Mouse (Mus musculus) heart, postnatal 10 days (tissue): ENCODE results near the gene Pde4d. TPM values are rescaled to one million over a fixed set of nuclear protein-coding genes. Genes with fewer than 3 reads are reported as not detected.

Experiments used
- DNase-seq, 2 experiments: peaks; one replicate each; pipeline ENCODE4 v3.0.0; 2021
- intact Hi-C: fragments of 180-260 bp; cut with DNase I; formaldehyde crosslinking; loops from one replicate; pipeline ENCODE4 v1.15.1; 2025
- total RNA-seq, 2 experiments: library from RNA; stranded (reverse); gene quantifications; 2 replicates each; pipeline ENCODE4 v1.2.3; 2021

Gene Pde4d
- total RNA-seq, 2 experiments from 2014 or later: 42.0 to 50.9 TPM

- intact Hi-C loops: no loop called here
- DNase-seq: no peak
Observed at GRCm38 (mm10) chr13:109813924-109814323, 1364.2 kb downstream of the Pde4d start.

GRCm38 (mm10) chr13:109819071-109819470, 1369.3 kb downstream of the Pde4d start:
- no peak for DNase-seq
- intact Hi-C loops: no loop called here

GRCm38 (mm10) chr13:109820141-109820540, 1370.4 kb downstream of the Pde4d start:
- no peak for DNase-seq
- intact Hi-C loops: no loop called here

GRCm38 (mm10) chr13:109820866-109821265, 1371.1 kb downstream of the Pde4d start:
- intact Hi-C loops: no loop called here

GRCm38 (mm10) chr13:109821725-109822412, 1372.1 kb downstream of the Pde4d start:
- peak; percentile 24 to 25 for DNase-seq
- intact Hi-C loops: loop anchor here (1.0 kb wide), 1 partner anchor 46 kb away; no protein-coding TSS in a partner anchor

More at GRCm38 (mm10) chr13:109820866-109821265, 1371.1 kb downstream of the Pde4d start:
- no peak for DNase-seq

- DNase-seq: peak; percentile 97
- intact Hi-C loops: loop anchor here (1.0 kb wide), 2 partner anchors 46 to 80 kb away; no protein-coding TSS in a partner anchor
Observed at GRCm38 (mm10) chr13:109822413-109823298, 1372.9 kb downstream of the Pde4d start.

- intact Hi-C loops: loop anchor here (1.0 kb wide), 1 partner anchor 79 kb away; no protein-coding TSS in a partner anchor
- peak; percentile 34 to 43 for DNase-seq
Observed at GRCm38 (mm10) chr13:109823307-109824031, 1373.7 kb downstream of the Pde4d start.

- intact Hi-C loops: no loop called here
- DNase-seq: no peak
Observed at GRCm38 (mm10) chr13:109825891-109826290, 1376.1 kb downstream of the Pde4d start.

GRCm38 (mm10) chr13:109827341-109827740, 1377.6 kb downstream of the Pde4d start:
- intact Hi-C loops: no loop called here
- no peak for DNase-seq

GRCm38 (mm10) chr13:109827909-109828308, 1378.2 kb downstream of the Pde4d start:
- no peak for DNase-seq
- intact Hi-C loops: no loop called here

- DNase-seq: no peak
- intact Hi-C loops: no loop called here
Observed at GRCm38 (mm10) chr13:109829444-109829843, 1379.7 kb downstream of the Pde4d start.

- no peak for DNase-seq
- intact Hi-C loops: no loop called here
Observed at GRCm38 (mm10) chr13:109834935-109835334, 1385.2 kb downstream of the Pde4d start.

- intact Hi-C loops: no loop called here
- peak; percentile 12 to 22 for DNase-seq
Observed at GRCm38 (mm10) chr13:109837453-109837852, 1387.7 kb downstream of the Pde4d start.

- no peak for DNase-seq
- intact Hi-C loops: no loop called here
Observed at GRCm38 (mm10) chr13:109837921-109838320, 1388.2 kb downstream of the Pde4d start.

GRCm38 (mm10) chr13:109840251-109840650, 1390.5 kb downstream of the Pde4d start:
- no peak for DNase-seq
- intact Hi-C loops: no loop called here

GRCm38 (mm10) chr13:109841140-109841822, 1391.5 kb downstream of the Pde4d start:
- intact Hi-C loops: no loop called here

GRCm38 (mm10) chr13:109842982-109843381, 1393.2 kb downstream of the Pde4d start:
- intact Hi-C loops: no loop called here
- DNase-seq: no peak

More at GRCm38 (mm10) chr13:109841140-109841822, 1391.5 kb downstream of the Pde4d start:
- DNase-seq: no peak

GRCm38 (mm10) chr13:109844828-109845227, 1395.1 kb downstream of the Pde4d start:
- no peak for DNase-seq
- intact Hi-C loops: no loop called here

- intact Hi-C loops: no loop called here
- DNase-seq: no peak
Observed at GRCm38 (mm10) chr13:109863826-109864225, 1414.1 kb downstream of the Pde4d start.

GRCm38 (mm10) chr13:109864311-109864710, 1414.6 kb downstream of the Pde4d start:
- DNase-seq: no peak
- intact Hi-C loops: no loop called here
